Mouse (Mus musculus) ovary, postnatal 10 days (tissue): ENCODE results near the gene Twnk.
A peak's percentile ranks its signal among the peaks of the same experiment; 100 is the strongest.

Experiments used
- DNase-seq: peaks from one replicate; pipeline ENCODE4 v3.0.0; 2022; ENCODE audit warnings: low spot score

The Twnk gene

GRCm38 (mm10) chr19:45049523-45049922, 44.1 kb downstream of the Twnk start:
- DNase-seq, result no peak

GRCm38 (mm10) chr19:45053451-45053850, 48.0 kb downstream of the Twnk start:
- no peak for DNase-seq

GRCm38 (mm10) chr19:45054892-45055690, 49.6 kb downstream of the Twnk start:
- no peak for DNase-seq

GRCm38 (mm10) chr19:45056364-45056763, 50.9 kb downstream of the Twnk start:
- DNase-seq, result no peak

GRCm38 (mm10) chr19:45056908-45057698, 51.6 kb downstream of the Twnk start:
- DNase-seq, result no peak

GRCm38 (mm10) chr19:45057724-45058112, 52.3 kb downstream of the Twnk start:
- DNase-seq, result no peak

- peak; percentile 66 for DNase-seq
Measured at GRCm38 (mm10) chr19:45058113-45058839, 52.8 kb downstream of the Twnk start.

GRCm38 (mm10) chr19:45058841-45059240, 53.4 kb downstream of the Twnk start:
- no peak for DNase-seq
